Mouse (Mus musculus) gastrocnemius, postnatal 25 days (tissue): Measurements from ENCODE around the gene Fancl. TPM values are rescaled to one million over a fixed set of nuclear protein-coding genes. Genes with fewer than 3 reads are reported as not detected.
"Not testable (repeated sequence)": the region's sequence is repeated elsewhere in the genome, so short reads cannot be mapped to it uniquely, and the experiment has no call there.

Experiments used
- DNase-seq: peaks from one replicate; pipeline ENCODE4 v3.0.0; 2022
- long read RNA-seq, 2 experiments: library from polyadenylated mRNA; stranded (forward); transcript quantifications; one replicate each; pipeline ENCODE4 v2.0.0; 2021
- total RNA-seq, 2 experiments: library from RNA; stranded (reverse); gene quantifications; 1 replicate in 1 of 2; 2 replicates in 1 of 2; pipeline ENCODE4 v1.2.3; 2021

Fancl gene
- total RNA-seq = 1 to 10 TPM; 3.0 to 3.6 TPM
- long read RNA-seq, experiment 1 = 0 reads
- long read RNA-seq, experiment 2, partial matches to known transcripts = 0 of 2 reads
- long read RNA-seq, experiment 2, other reads (novel, unspliced or antisense) = 0 of 2 reads

GRCm38 (mm10) chr11:26385971-26386370 lies at the start of gene Fancl:
Fancl (plus strand) TSS chr11:26386135.
- no peak for DNase-seq

GRCm38 (mm10) chr11:26336848-26337247 lies 49.1 kb upstream of the Fancl start:
- DNase-seq = no peak

- DNase-seq = not testable (repeated sequence)
Observed at GRCm38 (mm10) chr11:26370176-26370575, 15.8 kb upstream of the Fancl start.

GRCm38 (mm10) chr11:26371980-26372379 lies 14.0 kb upstream of the Fancl start:
- not testable (repeated sequence) for DNase-seq

- no peak for DNase-seq
Observed at GRCm38 (mm10) chr11:26374132-26374531, 11.8 kb upstream of the Fancl start.

- no peak for DNase-seq
Observed at GRCm38 (mm10) chr11:26378074-26378473, 7.9 kb upstream of the Fancl start.

- no peak for DNase-seq
Observed at GRCm38 (mm10) chr11:26381499-26381898, 4.4 kb upstream of the Fancl start.

GRCm38 (mm10) chr11:26386678-26387077 lies 743 bp downstream of the Fancl start:
- DNase-seq = no peak

- DNase-seq = peak; percentile 87
Observed at GRCm38 (mm10) chr11:26387087-26387611, 1.2 kb downstream of the Fancl start.

- no peak for DNase-seq
Observed at GRCm38 (mm10) chr11:26395561-26395960, 9.6 kb downstream of the Fancl start.

GRCm38 (mm10) chr11:26412972-26413371 lies 27.0 kb downstream of the Fancl start:
- no peak for DNase-seq

GRCm38 (mm10) chr11:26421472-26421871 lies 35.5 kb downstream of the Fancl start:
- DNase-seq = no peak

GRCm38 (mm10) chr11:26434229-26434628 lies 48.3 kb downstream of the Fancl start:
- DNase-seq = no peak

GRCm38 (mm10) chr11:26437818-26438217 lies 51.9 kb downstream of the Fancl start:
- no peak for DNase-seq

- DNase-seq = no peak
Observed at GRCm38 (mm10) chr11:26441121-26441520, 55.2 kb downstream of the Fancl start.

- no peak for DNase-seq
Observed at GRCm38 (mm10) chr11:26444374-26444773, 58.4 kb downstream of the Fancl start.

- DNase-seq = no peak
Observed at GRCm38 (mm10) chr11:26449789-26450188, 63.9 kb downstream of the Fancl start.

GRCm38 (mm10) chr11:26450636-26451035 lies 64.7 kb downstream of the Fancl start:
- no peak for DNase-seq

- DNase-seq = no peak
Observed at GRCm38 (mm10) chr11:26451228-26451627, 65.3 kb downstream of the Fancl start.

- no peak for DNase-seq
Observed at GRCm38 (mm10) chr11:26452693-26453092, 66.8 kb downstream of the Fancl start.

GRCm38 (mm10) chr11:26454081-26454480 lies 68.1 kb downstream of the Fancl start:
- no peak for DNase-seq

GRCm38 (mm10) chr11:26477037-26477739 lies 91.3 kb downstream of the Fancl start:
- no peak for DNase-seq

GRCm38 (mm10) chr11:26481691-26482242 lies 95.8 kb downstream of the Fancl start:
- no peak for DNase-seq
